Mouse (Mus musculus): Measurements from ENCODE around the gene B4galt5.

B4galt5 gene

DNA sequence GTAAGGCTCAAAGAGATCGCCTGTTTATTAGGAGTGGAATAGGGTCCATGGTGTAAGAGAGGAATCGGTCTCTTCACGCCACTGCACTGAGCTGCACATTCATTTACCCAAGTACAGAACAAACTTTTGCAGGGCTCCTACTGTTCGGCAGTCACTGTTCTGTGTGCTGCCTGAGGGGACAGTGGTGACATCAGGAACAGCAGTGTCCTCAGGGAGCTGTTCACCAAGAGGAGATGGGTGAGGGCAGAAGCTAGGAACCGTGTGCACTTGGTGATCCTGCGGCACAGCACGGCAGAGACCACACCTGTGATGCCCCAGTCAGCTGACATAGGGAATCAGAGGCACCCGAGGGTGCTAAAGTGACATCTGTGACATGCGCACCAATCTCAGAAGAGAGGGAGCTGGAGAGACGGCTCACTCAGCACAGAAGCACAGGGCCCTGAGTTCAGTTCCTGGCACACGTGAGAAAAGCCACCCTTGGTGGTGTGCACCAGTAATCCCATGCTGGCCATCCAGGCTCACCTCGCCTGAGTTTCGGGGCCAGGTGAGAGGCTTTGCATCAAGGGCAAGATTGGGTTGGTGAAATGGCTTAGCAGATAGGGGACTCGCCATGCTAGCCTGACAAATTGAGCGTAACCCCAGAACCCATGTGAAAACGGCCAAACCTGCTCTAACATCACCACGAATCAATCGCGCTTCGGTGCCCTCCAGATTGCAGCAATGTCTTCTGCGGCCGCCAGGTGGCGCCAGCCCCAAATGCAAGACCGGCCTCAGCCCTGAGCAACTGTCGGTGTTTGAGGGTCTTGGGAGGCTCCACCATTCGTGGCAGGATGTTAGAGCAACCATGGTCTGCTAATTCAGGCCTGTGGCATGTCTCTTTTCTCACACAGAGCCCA, 68.6 kb downstream of the B4galt5 start:
- peak; percentile 70 for DNase-seq (ENCODE audit: low read depth, low spot score)

DNA sequence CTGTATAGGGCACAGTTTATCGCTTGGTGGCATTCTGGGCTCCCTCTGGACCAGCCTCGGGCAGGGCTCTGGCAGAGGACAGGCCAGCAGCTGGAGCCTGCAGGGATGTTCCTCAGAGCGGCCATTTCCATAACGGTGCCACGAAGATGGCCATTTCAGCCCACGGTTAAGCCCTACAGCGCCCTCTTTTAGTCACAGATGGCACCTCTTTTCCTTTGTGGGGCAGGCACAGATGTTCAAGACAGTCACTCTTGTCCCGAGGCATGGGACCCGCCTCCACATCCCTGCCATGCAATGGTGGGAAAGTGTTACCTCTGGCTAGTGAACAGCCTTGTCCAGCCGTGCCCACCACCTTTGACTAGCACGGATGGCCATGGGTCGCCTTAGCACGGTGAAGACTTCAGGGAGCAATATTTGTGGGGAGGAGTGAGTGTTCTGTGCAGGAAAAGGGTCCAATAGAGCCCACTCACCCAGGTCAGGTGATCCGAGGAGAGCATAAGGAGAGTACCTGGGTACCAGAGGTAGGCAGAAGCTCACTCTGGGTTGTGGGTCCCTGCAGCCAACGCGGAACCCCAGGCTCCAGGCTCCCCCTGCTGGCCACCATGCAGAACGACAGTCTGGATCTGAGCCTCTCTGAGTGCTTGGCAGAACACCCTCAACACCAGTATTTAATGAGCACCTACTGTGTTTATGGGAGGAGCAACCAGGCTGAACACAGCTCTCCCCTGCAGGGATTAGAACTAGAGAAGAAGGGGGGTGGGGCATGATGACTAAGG, 70.0 kb downstream of the B4galt5 start:
- peak; percentile 89 for DNase-seq (ENCODE audit: low read depth, low spot score)

DNA sequence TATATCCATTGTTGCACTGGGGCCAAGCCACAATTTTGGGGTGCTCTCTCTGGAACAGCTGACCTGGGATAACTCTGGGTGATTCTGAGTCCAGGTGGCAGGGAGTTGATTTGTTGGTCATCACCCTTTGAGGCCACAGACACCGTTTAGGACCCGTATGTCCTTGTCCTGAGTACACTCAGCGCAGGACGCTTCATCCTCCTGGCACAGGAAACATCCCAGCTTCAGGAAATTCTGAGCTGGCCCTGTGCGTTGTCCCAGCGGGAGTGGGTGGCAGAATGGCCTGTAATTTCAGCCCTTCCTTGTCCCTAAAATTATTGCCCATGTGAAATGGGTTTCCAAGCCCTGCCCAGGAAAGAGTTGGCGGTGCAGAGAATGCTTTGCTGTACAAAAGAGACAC, 71.0 kb downstream of the B4galt5 start:
- no peak for DNase-seq (ENCODE audit: low read depth, low spot score)

GRCm38 (mm10) chr2:167277026-167277425, 72.0 kb downstream of the B4galt5 start:
- DNase-seq (ENCODE audit: low read depth, low spot score): no peak

GRCm38 (mm10) chr2:167275856-167276255, 73.1 kb downstream of the B4galt5 start:
- DNase-seq (ENCODE audit: low read depth, low spot score): no peak

GRCm38 (mm10) chr2:167274713-167275465, 74.1 kb downstream of the B4galt5 start:
- DNase-seq (ENCODE audit: low read depth, low spot score): no peak

DNA sequence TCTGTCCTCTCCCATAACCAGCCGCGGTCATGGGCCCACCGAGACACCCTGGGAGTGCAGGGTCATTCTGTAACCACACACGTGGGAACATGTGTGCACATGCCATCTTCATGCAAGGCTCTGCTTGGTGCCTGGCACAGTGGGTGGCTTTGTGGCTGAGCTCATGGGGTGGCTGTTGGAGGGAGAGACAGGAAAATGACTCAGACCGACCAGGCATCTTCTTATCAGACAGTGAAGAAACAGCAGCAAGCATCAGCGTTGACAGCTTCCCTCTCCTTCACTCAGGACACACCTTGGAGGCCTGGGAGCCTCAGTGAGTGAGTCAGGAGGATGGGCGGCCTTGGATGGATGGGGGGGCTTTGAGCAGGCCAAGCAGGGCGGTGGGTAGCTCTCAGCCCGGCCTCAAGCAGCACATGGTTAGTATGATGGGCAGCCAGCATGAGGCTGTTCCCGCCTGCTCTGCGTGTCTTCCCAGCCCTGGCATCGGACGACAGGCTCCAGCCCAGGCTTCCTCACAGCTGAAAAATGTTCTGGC, 75.7 kb downstream of the B4galt5 start:
- DNase-seq (ENCODE audit: low read depth, low spot score): no peak

DNA sequence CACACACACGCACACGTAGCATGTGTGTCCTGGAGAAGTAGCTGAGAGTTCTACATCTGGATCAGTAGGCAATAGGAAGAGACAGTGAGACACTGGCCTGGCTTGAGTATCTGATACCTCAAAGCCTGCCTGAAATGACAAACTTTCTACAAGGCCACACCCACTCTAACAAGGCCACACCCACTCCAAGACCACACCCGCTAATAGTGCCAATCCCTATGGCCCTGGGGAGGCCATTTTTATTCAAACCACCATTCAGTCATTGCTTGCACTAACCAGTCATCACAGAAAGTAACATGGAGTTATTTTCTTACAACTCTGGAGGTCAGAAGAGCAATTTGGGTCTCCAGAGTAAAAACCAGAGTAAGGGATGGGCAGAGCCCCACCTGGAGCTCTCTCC, 76.3 kb downstream of the B4galt5 start:
- DNase-seq (ENCODE audit: low read depth, low spot score): no peak

DNA sequence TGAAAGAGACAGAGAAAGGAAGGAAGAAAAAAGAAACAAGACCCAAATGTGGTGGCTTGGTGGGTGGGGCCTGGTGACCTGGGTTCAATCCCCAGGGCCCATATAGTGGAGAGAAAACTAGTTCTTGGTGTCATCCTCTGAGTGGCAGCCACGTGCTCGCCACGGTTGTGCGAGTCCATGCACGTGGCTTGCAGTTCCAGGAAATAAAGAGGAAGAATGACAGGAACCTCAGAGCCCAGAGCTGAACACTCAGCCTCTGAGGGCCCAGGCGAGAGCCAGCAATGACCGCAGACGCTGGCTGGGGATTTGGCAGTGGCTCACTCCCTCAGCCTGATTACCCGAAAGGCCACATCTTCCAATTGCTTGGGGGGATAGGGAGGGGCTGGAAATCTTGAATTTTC, 77.9 kb downstream of the B4galt5 start:
- DNase-seq (ENCODE audit: low read depth, low spot score): no peak

DNA sequence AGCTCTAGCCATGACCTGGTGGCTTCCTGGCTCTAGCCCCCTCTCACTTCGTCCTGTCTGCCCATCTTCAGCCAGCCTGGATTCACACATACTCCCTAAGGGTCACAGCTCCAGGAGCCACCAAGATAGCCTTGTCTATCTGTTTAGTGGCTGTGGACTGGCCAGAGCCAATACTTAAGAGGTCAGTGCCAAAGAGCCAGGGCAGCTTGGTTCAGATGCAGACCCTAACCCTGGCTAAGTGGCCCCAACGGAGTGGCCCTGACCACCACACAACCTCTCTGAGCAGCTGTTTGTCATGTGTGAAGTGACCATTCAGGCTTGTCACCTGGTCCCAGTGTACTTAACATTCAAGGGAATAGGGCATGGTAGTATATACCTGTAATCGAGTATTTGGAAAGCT, 78.5 kb downstream of the B4galt5 start:
- DNase-seq (ENCODE audit: low read depth, low spot score): no peak

GRCm38 (mm10) chr2:167268721-167269120, 80.3 kb downstream of the B4galt5 start:
- DNase-seq (ENCODE audit: low read depth, low spot score): no peak

- no peak for DNase-seq (ENCODE audit: low read depth, low spot score)
Observed at GRCm38 (mm10) chr2:167268411-167268690, 80.6 kb downstream of the B4galt5 start.

- no peak for DNase-seq (ENCODE audit: low read depth, low spot score)
Observed at GRCm38 (mm10) chr2:167267531-167268410, 81.2 kb downstream of the B4galt5 start.

GRCm38 (mm10) chr2:167266231-167266630, 82.8 kb downstream of the B4galt5 start:
- DNase-seq (ENCODE audit: low read depth, low spot score): peak; percentile 78

DNA sequence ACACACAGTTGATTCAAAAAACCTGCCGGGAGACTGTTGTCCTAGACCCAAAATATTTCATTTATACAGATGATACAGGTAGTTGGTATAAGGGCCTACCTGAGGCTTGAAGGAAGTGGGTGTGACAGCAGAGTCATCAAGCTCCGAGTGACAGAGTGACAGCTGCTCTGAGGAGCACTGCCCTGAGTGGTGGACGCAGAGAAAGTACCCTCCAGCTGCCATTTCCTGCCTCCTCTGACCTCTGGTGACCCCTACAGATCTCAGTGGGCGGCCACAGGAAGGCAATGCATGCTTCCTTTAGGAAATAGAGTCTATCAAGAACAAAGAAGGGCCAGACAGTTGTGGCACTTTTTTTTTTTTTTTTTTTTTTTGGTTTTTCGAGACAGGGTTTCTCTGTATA, 83.2 kb downstream of the B4galt5 start:
- DNase-seq (ENCODE audit: low read depth, low spot score): peak; percentile 61

GRCm38 (mm10) chr2:167265021-167265420, 84.0 kb downstream of the B4galt5 start:
- no peak for DNase-seq (ENCODE audit: low read depth, low spot score)

GRCm38 (mm10) chr2:167263931-167264330, 85.1 kb downstream of the B4galt5 start:
- no peak for DNase-seq (ENCODE audit: low read depth, low spot score)

DNA sequence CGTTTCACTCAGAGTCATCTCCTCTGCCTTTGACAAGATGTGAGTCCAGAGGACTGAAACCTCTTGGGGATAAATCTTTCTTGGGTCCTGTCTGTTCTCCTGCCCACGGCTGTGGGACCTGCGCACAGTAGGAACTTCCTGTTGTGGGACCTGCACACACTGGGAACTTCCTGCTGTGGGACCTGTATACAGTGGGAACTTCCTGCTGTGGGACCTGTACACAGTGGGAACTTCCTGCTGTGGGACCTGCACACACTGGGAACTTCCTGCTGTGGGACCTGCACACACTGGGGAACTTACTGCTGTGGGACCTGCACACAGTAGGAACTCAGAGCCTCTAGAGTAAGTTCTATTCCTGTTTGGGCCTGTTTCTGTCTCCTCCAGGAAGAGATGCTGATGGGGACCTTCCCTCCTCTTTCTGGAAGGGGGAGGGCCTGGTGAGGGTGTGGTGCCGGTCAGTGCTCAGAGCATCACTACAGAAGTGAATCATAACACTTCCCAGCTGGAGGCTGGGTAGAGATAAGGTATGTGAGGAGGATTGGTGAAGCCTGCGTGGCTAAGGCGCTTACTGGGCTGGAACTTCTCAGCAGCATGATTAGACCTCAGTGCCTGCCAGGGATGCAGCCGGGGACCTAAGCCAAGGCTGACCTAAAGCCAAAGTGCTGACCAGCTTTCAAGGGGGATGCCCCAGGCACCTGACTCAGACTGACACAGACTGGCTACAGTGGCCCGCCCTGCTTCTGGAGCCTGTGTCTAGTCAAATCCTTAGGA, 85.8 kb downstream of the B4galt5 start:
- peak; percentile 88 for DNase-seq (ENCODE audit: low read depth, low spot score)

- DNase-seq (ENCODE audit: low read depth, low spot score): no peak
Observed at GRCm38 (mm10) chr2:167262433-167262832, 86.5 kb downstream of the B4galt5 start.

- no peak for DNase-seq (ENCODE audit: low read depth, low spot score)
Observed at GRCm38 (mm10) chr2:167261106-167261505, 87.9 kb downstream of the B4galt5 start.

Measured in ZHBTc4 (cell line).